Mouse (Mus musculus): ENCODE results near the gene Abhd2. TPM values are rescaled to one million over a fixed set of nuclear protein-coding genes. Genes with fewer than 3 reads are reported as not detected.

The Abhd2 gene
- polyA plus RNA-seq, 1 experiment from 2014 or later: 34.8 TPM

DNA sequence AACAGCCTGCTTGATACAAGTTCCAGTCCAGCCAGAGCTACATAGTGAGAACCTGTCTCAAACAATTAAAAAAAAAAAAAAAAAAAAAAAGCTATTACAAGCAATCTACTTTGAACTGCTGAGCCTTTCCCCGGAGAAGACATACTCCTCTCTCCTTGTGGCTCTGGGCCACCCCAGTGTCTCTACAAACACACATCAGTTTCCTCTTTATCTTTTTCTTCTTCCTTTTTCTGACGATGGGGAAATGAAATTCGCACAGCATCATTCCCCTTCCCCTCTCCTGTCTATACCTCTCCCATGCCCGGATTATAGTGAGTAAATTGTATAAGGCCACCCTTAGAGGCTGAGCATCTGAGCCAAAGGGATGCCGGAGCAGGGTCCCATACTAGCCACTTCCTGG, 95.7 kb downstream of the Abhd2 start:
- Histone ChIP-seq H3K36me3 (ENCODE audit: control insufficient read depth, insufficient read depth) (peaks cover 9% of the 10 kb centered on the region; the same call in 1 of the 2 replicates), H3K27me3 (replicated peaks; ENCODE audit: control insufficient read depth, insufficient read depth, low read length) (0 out of 2 replicates have a peak, but pooled peaks cover 5% of the 10 kb centered on the region), H3K4me1 (replicated peaks; ENCODE audit: control insufficient read depth, insufficient read depth, low read length) (no peaks in the 10 kb centered on the region), H3K27ac (ENCODE audit: low read depth, low read length) (no peak overlapping the region), H3K9me3 (ENCODE audit: control insufficient read depth) (no peaks in the 10 kb centered on the region), H3K4me3 (ENCODE audit: low read depth, low read length) (no peak overlapping the region), H3K9ac (ENCODE audit: low read depth, low read length) (no peak overlapping the region), H3K4me2 (replicated peaks; ENCODE audit: low read depth) (no peak overlapping the region)
- 79% methylated on average over 5 of the region's 5 CpGs for WGBS
- no peak for ATAC-seq
- TF ChIP-seq CTCF (IDR thresholded peaks at IDR 0.05; ENCODE audit: low read depth): no peak

DNA sequence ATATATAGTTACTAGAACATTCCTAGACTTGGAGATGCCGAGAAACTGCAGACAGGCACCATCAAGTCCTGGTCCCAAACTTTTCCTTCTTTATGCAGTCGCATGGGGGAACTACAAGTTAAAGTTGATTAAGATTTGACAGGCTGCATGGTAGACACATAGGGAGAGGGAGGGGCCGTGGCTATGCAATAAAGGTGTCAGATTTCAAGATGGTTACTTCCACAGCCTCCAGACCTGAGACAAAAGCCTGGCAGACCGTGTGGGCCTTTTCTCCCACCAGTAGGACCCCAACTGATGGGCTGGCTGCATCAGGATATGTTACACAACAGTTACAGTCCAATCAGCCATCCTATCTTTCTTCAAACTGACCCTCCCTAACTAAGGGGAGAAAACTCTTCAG, 96.4 kb downstream of the Abhd2 start:
- H3K4me3 ChIP-seq (ENCODE audit: low read depth, low read length): no peak overlapping the region
- no peak for ATAC-seq
- no peak for TF ChIP-seq CTCF (IDR thresholded peaks at IDR 0.05; ENCODE audit: low read depth)
- 0 out of 2 replicates have a peak, but pooled peaks cover 5% of the 10 kb centered on the region for H3K27me3 ChIP-seq (replicated peaks; ENCODE audit: control insufficient read depth, insufficient read depth, low read length)
- no peaks in the 10 kb centered on the region for H3K9me3 ChIP-seq (ENCODE audit: control insufficient read depth)
- no peak overlapping the region for H3K9ac ChIP-seq (ENCODE audit: low read depth, low read length)
- no peaks in the 10 kb centered on the region for H3K4me1 ChIP-seq (replicated peaks; ENCODE audit: control insufficient read depth, insufficient read depth, low read length)
- no peak overlapping the region for H3K27ac ChIP-seq (ENCODE audit: low read depth, low read length)
- H3K4me2 ChIP-seq (replicated peaks; ENCODE audit: low read depth): no peak overlapping the region
- peaks cover 9% of the 10 kb centered on the region; the same call in 1 of the 2 replicates for H3K36me3 ChIP-seq (ENCODE audit: control insufficient read depth, insufficient read depth)
- WGBS: 30% methylated on average over 4 of the region's 4 CpGs

DNA sequence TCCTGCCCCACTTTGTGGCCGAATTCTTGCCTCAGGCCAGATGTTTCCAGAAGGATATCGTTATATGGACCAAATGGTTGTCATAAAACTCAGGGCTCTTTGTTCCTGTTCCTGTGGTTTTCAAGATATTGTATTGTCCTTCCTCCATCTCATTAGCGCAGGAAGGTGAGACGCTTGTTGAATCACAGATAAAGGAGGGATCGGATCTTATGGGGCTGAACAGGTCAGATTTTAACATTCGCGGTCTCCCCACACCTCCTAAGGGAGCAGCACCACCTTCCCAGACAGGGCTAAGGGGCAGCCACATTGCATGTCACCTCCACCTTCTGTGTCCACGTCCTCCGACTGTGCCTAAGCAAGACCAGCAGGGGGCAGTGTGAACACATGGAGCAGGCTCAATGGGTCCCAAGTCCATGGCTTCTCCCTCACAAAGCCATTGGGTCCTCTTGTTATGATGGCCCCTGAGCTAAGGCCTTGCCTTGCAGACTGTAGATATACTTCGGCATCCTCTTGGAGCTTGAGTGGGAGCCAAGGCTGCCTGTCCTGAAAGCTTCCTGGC, 98.4 kb downstream of the Abhd2 start:
- ATAC-seq: peak; percentile 75
- no peak overlapping the region for H3K27ac ChIP-seq (ENCODE audit: low read depth, low read length)
- no peaks in the 10 kb centered on the region for H3K36me3 ChIP-seq (ENCODE audit: control insufficient read depth, insufficient read depth)
- WGBS: 30% methylated on average over 10 of the region's 10 CpGs
- H3K4me2 ChIP-seq (replicated peaks; ENCODE audit: low read depth): no peak overlapping the region
- no peak overlapping the region for H3K4me3 ChIP-seq (ENCODE audit: low read depth, low read length)
- H3K4me1 ChIP-seq (replicated peaks; ENCODE audit: control insufficient read depth, insufficient read depth, low read length): no peaks in the 10 kb centered on the region
- 0 out of 2 replicates have a peak, but pooled peaks cover 5% of the 10 kb centered on the region for H3K27me3 ChIP-seq (replicated peaks; ENCODE audit: control insufficient read depth, insufficient read depth, low read length)
- TF ChIP-seq CTCF (IDR thresholded peaks at IDR 0.05; ENCODE audit: low read depth): peak; percentile 98
- H3K9me3 ChIP-seq (ENCODE audit: control insufficient read depth): no peaks in the 10 kb centered on the region
- H3K9ac ChIP-seq (ENCODE audit: low read depth, low read length): no peak overlapping the region

GRCm38 (mm10) chr7:79374017-79374416, 101.0 kb downstream of the Abhd2 start:
- TF ChIP-seq CTCF (IDR thresholded peaks at IDR 0.05; ENCODE audit: low read depth): no peak
- no peaks in the 10 kb centered on the region for H3K36me3 ChIP-seq (ENCODE audit: control insufficient read depth, insufficient read depth)
- no peak overlapping the region for H3K4me3 ChIP-seq (ENCODE audit: low read depth, low read length)
- H3K27me3 ChIP-seq (replicated peaks; ENCODE audit: control insufficient read depth, insufficient read depth, low read length): 0 out of 2 replicates have a peak, but pooled peaks cover 5% of the 10 kb centered on the region
- no peak overlapping the region for H3K9ac ChIP-seq (ENCODE audit: low read depth, low read length)
- H3K4me1 ChIP-seq (replicated peaks; ENCODE audit: control insufficient read depth, insufficient read depth, low read length): no peaks in the 10 kb centered on the region
- no peak for ATAC-seq
- no peaks in the 10 kb centered on the region for H3K9me3 ChIP-seq (ENCODE audit: control insufficient read depth)
- no peak overlapping the region for H3K4me2 ChIP-seq (replicated peaks; ENCODE audit: low read depth)
- H3K27ac ChIP-seq (ENCODE audit: low read depth, low read length): no peak overlapping the region

GRCm38 (mm10) chr7:79375594-79375993, 102.6 kb downstream of the Abhd2 start:
- no peak overlapping the region for H3K9ac ChIP-seq (ENCODE audit: low read depth, low read length)
- H3K27me3 ChIP-seq (replicated peaks; ENCODE audit: control insufficient read depth, insufficient read depth, low read length): 0 out of 2 replicates have a peak, but pooled peaks cover 5% of the 10 kb centered on the region
- no peaks in the 10 kb centered on the region for H3K9me3 ChIP-seq (ENCODE audit: control insufficient read depth)
- no peak overlapping the region for H3K27ac ChIP-seq (ENCODE audit: low read depth, low read length)
- TF ChIP-seq CTCF (IDR thresholded peaks at IDR 0.05; ENCODE audit: low read depth): no peak
- no peak overlapping the region for H3K4me3 ChIP-seq (ENCODE audit: low read depth, low read length)
- H3K4me1 ChIP-seq (replicated peaks; ENCODE audit: control insufficient read depth, insufficient read depth, low read length): no peaks in the 10 kb centered on the region
- no peak overlapping the region for H3K4me2 ChIP-seq (replicated peaks; ENCODE audit: low read depth)
- no peaks in the 10 kb centered on the region for H3K36me3 ChIP-seq (ENCODE audit: control insufficient read depth, insufficient read depth)
- ATAC-seq: no peak
- 78% methylated on average over 5 of the region's 5 CpGs for WGBS

GRCm38 (mm10) chr7:79376516-79377275, 103.7 kb downstream of the Abhd2 start:
- no peak for ATAC-seq
- no peaks in the 10 kb centered on the region for H3K36me3 ChIP-seq (ENCODE audit: control insufficient read depth, insufficient read depth)
- no peaks in the 10 kb centered on the region for H3K4me1 ChIP-seq (replicated peaks; ENCODE audit: control insufficient read depth, insufficient read depth, low read length)
- no peak overlapping the region for H3K9ac ChIP-seq (ENCODE audit: low read depth, low read length)
- H3K27me3 ChIP-seq (replicated peaks; ENCODE audit: control insufficient read depth, insufficient read depth, low read length): 0 out of 2 replicates have a peak, but pooled peaks cover 5% of the 10 kb centered on the region
- no peak overlapping the region for H3K4me2 ChIP-seq (replicated peaks; ENCODE audit: low read depth)
- WGBS: 84% methylated on average over 10 of the region's 10 CpGs
- no peak for TF ChIP-seq CTCF (IDR thresholded peaks at IDR 0.05; ENCODE audit: low read depth)
- no peaks in the 10 kb centered on the region for H3K9me3 ChIP-seq (ENCODE audit: control insufficient read depth)
- H3K27ac ChIP-seq (ENCODE audit: low read depth, low read length): no peak overlapping the region
- H3K4me3 ChIP-seq (ENCODE audit: low read depth, low read length): no peak overlapping the region
